Mouse (Mus musculus): ENCODE data around the gene Tsen34.

Tsen34 gene

DNA sequence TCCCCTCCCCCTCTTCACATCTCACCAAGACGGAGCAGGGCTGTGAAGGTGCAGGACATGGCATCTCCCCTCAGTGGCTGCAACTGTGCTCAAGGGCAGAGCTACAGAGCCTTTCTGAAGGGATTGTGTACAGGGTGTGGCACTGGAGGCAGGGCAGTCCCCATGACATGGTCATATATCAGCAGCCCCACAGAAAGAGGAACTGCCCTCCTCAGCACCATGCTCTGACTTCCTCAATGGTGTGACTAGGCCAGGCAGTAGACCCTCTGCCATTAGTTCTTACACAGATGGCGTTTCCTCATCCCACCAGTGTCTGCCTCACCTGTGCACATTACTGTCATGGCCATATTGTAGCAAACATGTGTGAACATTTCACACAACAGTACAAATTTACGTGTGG lies 27.6 kb downstream of the Tsen34 start, which contains the start of gene Pirb:
Gene Pirb, minus strand, starts transcription at position 124 of the 400 bp plus-strand sequence.
- 65% methylated on average over 1 of the region's 3 CpGs for WGBS

DNA sequence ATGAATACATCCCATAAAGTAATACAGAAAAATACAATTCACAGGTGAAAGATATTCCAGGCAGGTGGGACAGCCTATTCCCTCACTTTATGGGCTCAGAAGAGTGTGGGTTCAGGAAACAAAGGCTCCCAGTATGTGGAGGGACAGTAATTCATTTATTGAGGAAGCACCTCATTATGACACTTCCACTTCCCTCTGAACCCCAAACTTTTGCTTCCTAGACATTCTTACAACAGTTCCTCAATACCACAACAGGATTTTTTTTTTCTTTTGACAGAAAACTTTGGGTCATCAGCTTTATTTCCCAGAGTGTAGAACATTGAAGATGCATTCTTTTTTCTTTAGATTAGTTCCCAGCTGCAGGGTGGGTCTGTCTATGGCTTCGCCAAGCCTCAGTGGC lies 40.0 kb downstream of the Tsen34 start:
- WGBS = no CpG with 5 or more reads among the region's 1 CpGs
